Mouse (Mus musculus) layer of hippocampus, adult 9-10 months (tissue): Measurements from ENCODE around the gene Maea.
A peak's percentile ranks its signal among the peaks of the same experiment; 100 is the strongest.

ENCODE experiments used
- DNase-seq: peaks from one replicate; pipeline ENCODE4 v3.0.0; 2022; ENCODE audit warnings: low spot score

Gene Maea

DNA sequence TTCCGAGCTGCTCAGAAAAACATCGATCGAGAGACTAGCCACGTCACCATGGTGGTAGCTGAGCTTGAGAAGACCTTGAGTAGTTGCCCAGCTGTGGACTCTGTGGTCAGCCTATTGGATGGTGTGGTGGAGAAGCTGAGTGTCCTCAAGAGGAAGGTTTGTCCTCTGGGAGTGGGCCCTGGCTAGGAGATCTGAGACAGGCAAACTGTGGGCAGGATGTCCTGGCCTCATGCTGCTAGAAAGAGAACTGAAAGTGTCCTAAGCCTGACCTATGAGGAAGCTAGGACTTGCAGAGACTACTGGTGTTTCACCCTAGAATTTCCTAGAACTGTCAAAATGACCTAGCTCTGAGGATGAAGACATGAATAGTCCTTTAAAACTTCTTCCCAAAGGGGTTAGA lies 23.2 kb downstream of the Maea start:
- no peak for DNase-seq

DNA sequence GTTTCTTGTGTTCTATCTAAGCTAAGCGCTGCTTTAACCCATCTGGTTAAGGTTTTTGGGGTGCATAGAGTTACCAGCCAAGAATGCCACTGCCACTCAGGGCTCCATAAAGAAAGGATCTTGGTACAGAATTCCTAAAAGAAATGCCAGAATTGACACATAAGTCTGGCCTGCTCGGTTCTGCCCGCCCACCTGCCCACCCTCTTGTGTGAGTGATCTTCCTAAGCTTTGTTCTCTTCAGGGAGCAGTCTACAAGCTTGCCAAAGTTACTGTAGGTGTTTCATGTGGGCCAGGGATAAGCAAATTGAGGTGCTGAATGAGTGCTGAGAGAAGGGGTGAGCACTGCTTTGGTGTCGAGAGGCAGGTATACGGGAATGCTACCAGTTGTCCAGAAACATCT lies 28.0 kb downstream of the Maea start:
- no peak for DNase-seq

DNA sequence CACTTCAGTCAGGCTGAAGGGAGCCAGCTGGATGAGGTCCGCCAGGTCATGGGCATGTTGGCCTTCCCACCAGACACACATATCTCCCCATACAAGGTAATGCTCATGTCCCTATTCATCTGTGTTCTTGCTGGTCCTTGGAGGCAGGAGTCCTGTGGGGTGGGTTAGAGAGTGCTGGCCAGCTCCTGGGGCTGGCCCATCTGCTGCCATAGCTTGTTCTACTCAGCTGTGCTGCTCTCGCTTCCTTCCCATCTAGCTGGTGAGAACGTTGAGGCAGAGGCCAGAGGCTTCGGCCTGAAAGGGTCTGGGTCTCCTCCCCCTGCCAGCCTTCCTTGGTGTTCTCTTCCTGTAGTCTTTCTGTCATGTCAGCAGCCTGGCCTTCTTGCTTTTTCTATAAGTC lies 33.3 kb downstream of the Maea start:
- DNase-seq = no peak

DNA sequence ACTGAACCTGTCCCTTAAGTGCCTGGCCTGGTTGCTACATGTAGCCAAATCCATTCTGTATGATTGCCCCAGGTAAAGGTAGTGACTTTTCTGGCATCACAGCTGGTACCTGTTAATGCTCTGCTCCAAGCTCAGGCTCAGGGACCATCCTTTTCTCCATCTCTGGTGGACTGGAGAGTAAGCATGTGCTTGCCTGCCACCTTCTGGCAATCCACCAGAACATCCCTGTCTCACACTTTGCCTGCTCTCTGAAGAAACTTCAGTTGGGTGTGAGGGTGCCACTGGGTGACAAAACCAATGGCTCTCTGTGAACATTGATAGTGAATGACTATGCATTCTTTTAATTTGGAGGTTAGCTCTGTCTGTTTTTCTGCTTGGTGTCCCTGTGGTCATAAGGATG lies 35.8 kb downstream of the Maea start:
- no peak for DNase-seq

- no peak for DNase-seq
These were observed 36.4 kb downstream of the Maea start for GRCm38 (mm10) chr5:33371668-33372067.

DNA sequence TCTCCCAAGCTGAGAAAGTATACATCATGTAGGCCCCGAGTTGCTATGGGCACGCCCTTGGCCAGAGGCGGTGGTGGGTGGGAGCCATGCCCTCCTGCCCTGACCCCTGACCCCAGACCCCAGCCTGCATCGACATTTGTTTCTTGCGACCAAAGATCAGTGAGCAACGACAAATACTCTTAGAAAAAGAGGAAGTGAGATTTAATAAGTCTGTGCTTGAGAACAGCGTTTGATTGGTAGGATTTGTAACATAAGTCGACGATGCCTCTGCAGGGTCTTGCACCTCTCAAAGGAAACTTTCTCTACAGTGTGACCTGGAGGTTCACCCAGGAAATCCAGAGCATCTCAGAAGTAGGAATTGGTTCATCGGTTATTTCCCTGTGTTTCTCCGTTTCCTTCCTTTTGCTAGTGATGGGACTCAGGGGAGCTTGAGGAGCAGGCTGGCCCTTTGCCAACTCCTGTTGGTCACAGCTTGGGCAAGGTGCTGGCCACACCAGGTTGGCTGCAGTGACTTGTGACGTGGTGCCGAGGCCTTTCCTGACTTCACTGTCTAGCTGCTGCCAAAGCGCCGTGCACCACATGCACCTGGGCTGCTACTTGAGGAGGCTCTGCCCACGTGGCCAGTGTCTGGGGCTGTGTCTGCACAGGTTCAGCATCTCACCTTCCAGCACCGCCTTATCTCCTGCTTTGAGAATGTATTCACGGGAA lies 37.2 kb downstream of the Maea start:
- no peak for DNase-seq

DNA sequence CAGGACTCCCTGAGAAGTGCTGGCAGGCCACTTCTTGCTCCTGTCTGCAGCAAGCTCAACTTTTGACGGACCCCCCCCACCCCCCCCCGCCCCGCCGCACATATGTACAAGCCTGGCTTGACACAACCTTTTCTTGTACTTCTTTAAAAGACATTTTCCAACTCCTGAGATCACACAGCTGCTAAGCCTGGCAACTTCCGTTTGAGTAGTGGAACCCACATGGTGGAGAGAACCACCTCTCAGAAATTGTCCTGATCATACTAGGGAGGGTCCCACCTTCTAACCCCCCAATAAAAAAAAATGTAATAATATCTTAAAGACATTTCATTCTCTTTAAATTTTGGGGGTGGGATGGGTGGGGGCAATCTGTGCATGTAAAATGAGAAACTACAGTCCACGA lies 41.9 kb downstream of the Maea start:
- DNase-seq = no peak

GRCm38 (mm10) chr5:33377801-33378301 lies 42.5 kb downstream of the Maea start:
- DNase-seq = no peak

DNA sequence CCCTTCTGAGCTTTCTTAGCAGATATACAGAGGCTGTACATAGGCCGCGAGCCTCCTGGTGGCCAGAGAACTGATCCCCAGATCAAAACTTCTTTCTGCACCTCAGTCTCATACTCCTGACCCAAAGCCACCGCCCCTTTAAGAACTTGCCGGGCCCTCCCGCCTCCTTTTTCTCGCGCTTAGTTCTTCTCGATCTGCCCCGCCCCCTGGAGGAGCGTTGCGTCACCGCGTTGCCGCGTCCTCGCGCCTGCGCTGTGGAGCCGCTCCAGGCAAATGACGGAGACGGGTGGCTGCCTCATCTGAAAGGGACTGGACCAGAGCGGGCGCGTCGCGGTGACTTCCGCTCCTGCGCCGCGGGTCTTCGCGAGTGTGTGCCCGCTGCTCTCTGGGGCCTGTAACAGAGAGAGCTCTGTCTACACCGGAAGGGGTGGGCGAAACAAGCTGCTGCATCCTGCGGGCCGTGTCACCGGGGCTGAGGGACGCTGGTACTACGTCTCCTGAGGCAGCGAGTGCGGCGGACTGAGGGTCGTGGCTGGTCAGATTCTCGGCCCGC lies 43.1 kb downstream of the Maea start, which contains the start of gene Uvssa:
Uvssa (plus strand) TSS at position 248 of the 553 bp plus-strand sequence.
- DNase-seq = peak; percentile 94

GRCm38 (mm10) chr5:33387550-33387949 lies 52.2 kb downstream of the Maea start:
- DNase-seq = no peak

- peak; percentile 79 for DNase-seq
These were observed 58.5 kb downstream of the Maea start for GRCm38 (mm10) chr5:33393803-33394202.

DNA sequence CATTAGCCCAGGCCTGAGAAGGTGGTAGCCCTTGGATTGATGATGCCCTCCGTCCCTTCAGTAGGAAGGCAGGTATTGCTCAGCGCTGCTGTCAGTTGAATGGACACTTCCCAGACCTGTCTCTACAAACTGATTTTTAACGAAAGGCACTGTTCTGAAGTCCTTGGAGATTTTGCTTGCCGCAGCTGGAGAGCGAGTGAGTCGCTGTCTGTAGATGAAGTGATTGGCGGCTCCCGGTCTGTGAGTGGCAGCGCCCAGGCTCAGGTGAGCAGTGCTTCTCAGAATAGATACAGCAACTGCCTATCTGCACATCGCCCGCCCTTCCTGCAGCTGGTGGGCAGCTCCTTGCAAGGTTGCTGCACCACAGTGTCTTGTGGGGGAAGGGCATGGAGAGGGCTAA lies 60.4 kb downstream of the Maea start:
- no peak for DNase-seq

DNA sequence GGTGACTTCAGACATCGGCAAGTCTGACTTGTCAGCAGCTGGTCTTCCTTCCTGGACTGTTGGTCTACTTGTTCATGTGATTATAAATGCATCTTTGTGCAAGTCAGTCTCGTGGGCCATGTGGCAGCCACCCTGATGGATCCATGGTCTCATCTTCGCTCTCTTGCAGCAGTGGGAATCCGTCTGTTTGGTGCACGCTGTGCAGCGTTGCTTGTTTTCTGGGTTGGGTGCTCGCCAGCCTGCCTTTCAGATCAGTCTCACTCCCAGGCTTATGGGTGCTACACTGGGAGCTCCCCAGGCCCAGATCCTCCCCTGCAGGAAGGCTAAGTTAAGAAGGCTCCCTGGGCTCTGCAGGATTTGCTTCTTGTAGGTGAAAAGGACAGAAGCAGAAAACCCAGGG lies 61.5 kb downstream of the Maea start:
- peak; percentile 26 for DNase-seq

- DNase-seq = no peak
These were observed 65.5 kb downstream of the Maea start for GRCm38 (mm10) chr5:33400819-33401218.

- no peak for DNase-seq
These were observed 85.0 kb downstream of the Maea start for GRCm38 (mm10) chr5:33420313-33420712.
